Mouse (Mus musculus) gastrocnemius, adult 8-10 months (tissue): ENCODE results near the gene Pofut2. TPM values are rescaled to one million over a fixed set of nuclear protein-coding genes. Genes with fewer than 3 reads are reported as not detected.

ENCODE experiments used
- DNase-seq, 2 experiments: peaks; one replicate each; pipeline ENCODE4 v3.0.0; 2022; ENCODE audit warnings: low spot score in 2 of 2
- total RNA-seq, 4 experiments: library from RNA; stranded (reverse); gene quantifications; 2 replicates each; pipeline ENCODE4 v1.2.4; 2022

Pofut2 gene
- total RNA-seq, 4 experiments from 2014 or later = 22.7 to 29.5 (median 23.8) TPM

GRCm38 (mm10) chr10:77308978-77309377 lies 50.0 kb downstream of the Pofut2 start:
- DNase-seq = no peak

- DNase-seq = no peak
Measured at GRCm38 (mm10) chr10:77314711-77315266, 55.8 kb downstream of the Pofut2 start.

- no peak for DNase-seq
Measured at GRCm38 (mm10) chr10:77315682-77316081, 56.7 kb downstream of the Pofut2 start.

Other genes starting within 250 kb of the Pofut2 start
- gene Slc19a1, start 227.0 kb upstream of the Pofut2 start, total RNA-seq = 1 to 10 TPM; 4.6 to 5.5 (median 4.9) TPM
- 1 to 10 TPM; 2.2 to 5.9 (median 3.7) TPM for gene Col18a1, start 92.7 kb upstream of the Pofut2 start, total RNA-seq
- 1 to 10 TPM; 3.1 to 7.2 (median 6.2) TPM for gene Adarb1, start 159.1 kb downstream of the Pofut2 start, total RNA-seq